Mouse (Mus musculus) neural tube, embryonic 14.5 days (tissue): Measurements from ENCODE around the gene Dlx4. TPM values are rescaled to one million over a fixed set of nuclear protein-coding genes. Genes with fewer than 3 reads are reported as not detected.

Source experiments
- ATAC-seq: fragments of 200-750 bp; cut with Nextera tagmentation; 2 replicates; pipeline ENCODE4 v1.8.0; 2017; ENCODE audit warnings: low read depth, mild to moderate bottlenecking, moderate TSS enrichment, moderate library complexity
- H3K27ac ChIP-seq: fragments of 300-500 bp; sonication (generic); 2 replicates; pipeline ENCODE4 v1.5.1; 2014; ENCODE audit warnings: low read depth, mild to moderate bottlenecking, control low read depth, low read length, moderate library complexity, mixed read lengths
- H3K27me3 ChIP-seq: fragments of 300-500 bp; sonication (generic); 2 replicates; pipeline ENCODE4 v1.6.1; 2014; ENCODE audit warnings: low read length; ENCODE audit not compliant: control insufficient read depth, insufficient read depth
- H3K36me3 ChIP-seq: fragments of 300-500 bp; sonication (generic); 2 replicates; pipeline ENCODE4 v1.6.1; 2014; ENCODE audit warnings: low read length, mixed read lengths; ENCODE audit not compliant: control insufficient read depth, insufficient read depth
- H3K4me1 ChIP-seq: fragments of 300-500 bp; sonication (generic); 2 replicates; pipeline ENCODE4 v1.6.1; 2014; ENCODE audit warnings: low read length; ENCODE audit not compliant: control insufficient read depth, insufficient read depth
- H3K4me2 ChIP-seq: fragments of 300-500 bp; sonication (generic); 2 replicates; pipeline ENCODE4 v1.6.1; 2014; ENCODE audit warnings: mild to moderate bottlenecking, low read depth, low read length, control low read depth
- H3K4me3 ChIP-seq: fragments of 300-500 bp; sonication (generic); 2 replicates; pipeline ENCODE4 v1.5.1; 2014; ENCODE audit warnings: low read depth, low read length, control low read depth, mixed read lengths
- H3K9ac ChIP-seq: fragments of 300-500 bp; sonication (generic); replicated peaks from 2 replicates; pipeline ENCODE4 v1.6.1; 2014; ENCODE audit warnings: low read depth, mild to moderate bottlenecking, control low read depth, low read length, mixed read lengths
- H3K9me3 ChIP-seq: fragments of 300-500 bp; sonication (generic); 2 replicates; pipeline ENCODE4 v1.6.1; 2016; ENCODE audit warnings: low read length; ENCODE audit not compliant: control insufficient read depth
- WGBS: fragments of 180-500 bp; shearing (Covaris S2); extraction: QIAGEN DNeasy Blood & Tissue Kit; methylation state at CpG from one replicate; pipeline ENCODE4 v1.1.7; 2014; 5-methylcytosine and 5-hydroxymethylcytosine counted together
- polyA plus RNA-seq: library from polyadenylated mRNA; unstranded; fragments of >200 nt; fragmentation: Nextera tagmentation; extraction: Ambion mirVana; gene quantifications from 2 replicates; pipeline ENCODE4 v1.2.1, GENCODE M21; 2014

The Dlx4 gene
- polyA plus RNA-seq, 1 experiment from 2014 or later = not detected

DNA sequence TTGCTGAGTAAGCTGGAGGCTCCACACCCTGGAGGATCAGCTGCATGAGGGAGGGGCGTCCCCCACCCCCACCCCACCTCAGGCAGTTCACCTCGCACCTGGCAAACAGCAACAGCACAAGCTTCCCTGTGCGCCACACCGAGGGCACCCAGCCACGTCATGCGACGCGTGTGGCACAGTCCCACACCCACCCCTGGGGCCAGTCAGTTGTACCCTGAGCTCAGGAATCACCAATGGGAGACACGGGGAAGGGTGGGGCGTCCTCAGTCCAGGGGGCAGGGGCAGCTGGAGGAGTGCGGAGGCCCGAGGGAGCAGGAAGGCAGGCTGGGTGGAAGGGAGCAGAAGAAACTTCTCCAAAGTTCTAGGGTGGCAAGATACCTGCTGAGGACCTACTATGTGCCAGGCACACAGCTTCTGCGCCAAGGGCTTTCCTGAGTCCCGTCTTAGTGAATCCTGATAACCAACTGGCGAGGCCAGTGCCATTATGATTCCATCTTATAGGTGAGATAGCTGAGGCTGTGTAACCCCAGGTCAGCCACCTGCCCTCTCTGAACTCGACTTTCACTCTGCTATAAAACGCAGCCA, 15.3 kb downstream of the Dlx4 start:
- H3K4me1 ChIP-seq = 0 out of 2 replicates have a peak, but pooled peaks cover 6% of the 10 kb centered on the region
- H3K4me2 ChIP-seq = no peak overlapping the region
- no peaks in the 10 kb centered on the region for H3K9me3 ChIP-seq
- peaks cover under 1% of the 10 kb centered on the region; the same call in 1 of the 2 replicates for H3K27me3 ChIP-seq
- no peak overlapping the region for H3K4me3 ChIP-seq
- no peaks in the 10 kb centered on the region for H3K36me3 ChIP-seq
- H3K9ac ChIP-seq = no peak overlapping the region
- WGBS = 79% methylated on average over 17 of the region's 17 CpGs
- no peak overlapping the region for H3K27ac ChIP-seq
- no peak for ATAC-seq

DNA sequence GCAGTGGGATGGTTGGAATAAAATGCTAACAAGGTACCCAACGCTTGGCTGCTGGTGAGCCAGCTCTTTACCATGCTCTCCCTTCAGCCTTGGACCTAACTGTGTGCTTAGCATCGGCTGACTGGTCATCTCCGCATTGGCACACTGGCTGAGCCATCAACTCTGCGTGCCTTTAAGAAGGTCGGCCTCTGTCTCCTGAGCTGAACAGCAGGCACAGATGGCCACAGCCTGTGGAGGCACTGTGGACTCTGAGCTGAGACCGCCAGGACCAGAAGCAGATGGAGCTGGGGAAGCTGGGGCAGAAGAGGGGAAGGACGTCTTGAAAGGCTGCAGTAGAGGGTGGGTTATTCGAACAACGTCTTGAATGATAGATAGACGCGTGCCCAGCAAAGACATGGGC, 17.7 kb downstream of the Dlx4 start:
- Histone ChIP-seq H3K4me2 (no peak overlapping the region), H3K27me3 (peaks cover 15% of the 10 kb centered on the region), H3K9me3 (no peaks in the 10 kb centered on the region), H3K4me1 (0 out of 2 replicates have a peak, but pooled peaks cover 6% of the 10 kb centered on the region), H3K9ac (no peak overlapping the region), H3K4me3 (no peak overlapping the region), H3K27ac (no peak overlapping the region), H3K36me3 (no peaks in the 10 kb centered on the region)
- 49% methylated on average over 11 of the region's 11 CpGs for WGBS
- no peak for ATAC-seq

DNA sequence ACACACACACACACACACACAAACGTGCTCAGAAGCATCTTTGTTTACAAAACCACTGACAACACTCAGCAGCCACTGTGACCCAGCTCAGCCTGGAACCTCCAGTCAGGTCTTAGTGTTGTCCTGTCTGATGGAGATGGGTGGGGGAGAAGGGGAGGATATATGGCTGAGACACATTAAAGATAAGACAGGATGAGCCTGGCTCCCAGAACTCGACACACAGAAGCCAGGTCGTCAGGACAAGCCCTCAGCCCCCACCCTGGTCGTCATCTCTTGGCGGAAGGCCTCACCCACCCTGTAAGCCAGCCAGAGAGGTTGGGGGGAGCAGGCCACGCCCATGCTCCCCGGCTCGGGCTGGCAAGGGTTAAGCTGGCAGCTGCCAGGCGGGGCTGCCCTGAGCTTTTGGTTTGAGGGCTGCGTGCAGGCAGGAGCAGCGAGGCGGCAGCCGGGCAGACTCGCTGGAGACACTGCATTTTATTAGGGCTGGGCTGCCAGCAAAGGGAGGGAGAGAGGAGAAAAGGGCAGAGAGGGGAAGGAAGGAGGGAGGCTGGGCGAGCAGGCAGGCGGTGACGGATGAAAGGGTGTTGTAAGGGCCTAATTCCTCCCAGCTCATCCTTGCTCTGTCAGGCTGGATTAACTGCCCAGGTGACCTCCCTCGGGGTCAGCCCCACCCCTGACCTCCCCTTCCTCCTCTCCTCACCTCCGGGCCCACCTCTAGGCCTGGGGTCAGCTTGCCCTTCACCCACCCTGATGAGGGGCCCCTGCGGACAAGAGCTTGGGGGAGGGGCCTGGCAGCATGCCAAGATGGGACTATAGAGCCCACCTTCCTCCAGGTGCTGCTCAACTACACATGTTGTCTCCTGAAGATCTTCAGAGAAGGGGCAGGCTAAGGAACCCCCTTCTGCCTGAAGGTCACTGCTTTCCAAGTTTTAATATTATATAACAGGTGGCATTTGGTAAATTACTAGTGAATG, 19.5 kb downstream of the Dlx4 start:
- H3K4me1 ChIP-seq = 0 out of 2 replicates have a peak, but pooled peaks cover 6% of the 10 kb centered on the region
- H3K4me3 ChIP-seq = no peak overlapping the region
- H3K27ac ChIP-seq = no peak overlapping the region
- H3K36me3 ChIP-seq = no peaks in the 10 kb centered on the region
- peak overlapping the region; percentile 32; the same call in 1 of the 2 replicates for H3K9ac ChIP-seq
- H3K9me3 ChIP-seq = no peaks in the 10 kb centered on the region
- H3K4me2 ChIP-seq = peak overlapping the region; percentile 35
- peak; percentile 56; the same call in 1 of the 2 replicates for ATAC-seq
- H3K27me3 ChIP-seq = peaks cover 30% of the 10 kb centered on the region
- under 1% methylated on average over 20 of the region's 20 CpGs for WGBS

DNA sequence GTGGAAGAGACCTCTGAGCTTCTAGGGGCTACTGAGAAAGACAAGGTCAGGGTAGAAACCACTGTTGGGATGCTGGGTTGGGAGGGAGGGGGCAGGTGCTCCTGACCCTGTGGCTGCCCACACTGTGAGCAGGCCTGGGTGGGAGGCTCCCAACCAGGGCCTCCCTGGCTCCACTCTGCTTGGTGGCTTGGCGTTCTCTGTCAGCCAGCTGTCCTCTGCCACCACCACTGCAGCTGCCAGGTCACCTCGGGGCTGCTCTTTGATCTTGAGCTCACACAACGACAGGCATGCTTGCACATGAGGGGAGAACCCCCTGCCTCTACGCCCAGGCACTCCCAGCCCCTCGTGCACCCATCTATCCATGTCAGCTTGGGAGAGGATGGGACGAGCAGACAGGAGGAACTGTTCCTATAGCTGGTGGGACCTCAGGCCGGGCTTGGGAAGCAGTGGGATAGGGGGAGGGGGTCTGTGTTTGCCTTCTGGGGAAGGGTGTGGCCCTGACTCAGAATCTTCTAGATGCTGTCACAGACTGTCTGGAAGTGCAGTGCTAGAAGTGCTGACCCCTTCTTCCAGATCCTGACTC, 20.6 kb downstream of the Dlx4 start:
- no peak overlapping the region for H3K27ac ChIP-seq
- no peak for ATAC-seq
- H3K4me2 ChIP-seq = no peak overlapping the region
- H3K9me3 ChIP-seq = no peaks in the 10 kb centered on the region
- H3K4me3 ChIP-seq = no peak overlapping the region
- WGBS = 25% methylated on average over 7 of the region's 7 CpGs
- peaks cover 10% of the 10 kb centered on the region; the same call in 1 of the 2 replicates for H3K4me1 ChIP-seq
- H3K27me3 ChIP-seq = peaks cover 30% of the 10 kb centered on the region
- H3K36me3 ChIP-seq = no peaks in the 10 kb centered on the region
- no peak overlapping the region for H3K9ac ChIP-seq

DNA sequence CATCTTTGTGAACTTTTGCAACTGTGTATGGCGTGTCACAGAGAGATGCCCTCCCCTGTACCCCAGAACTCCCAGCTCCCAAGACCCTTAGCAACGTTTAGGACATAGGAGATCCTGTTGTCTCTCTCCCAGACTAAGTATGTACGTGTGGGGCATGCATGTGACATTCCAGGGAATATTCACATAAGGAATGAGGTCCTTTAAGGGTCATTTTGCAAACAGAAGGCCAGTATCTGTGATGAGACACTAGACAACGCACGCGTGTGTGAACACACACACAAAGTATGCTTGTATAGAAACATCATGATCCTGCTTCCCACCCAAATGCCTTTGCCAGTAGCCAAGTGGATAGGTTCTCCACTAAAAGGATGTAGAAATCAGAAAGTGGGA, 24.0 kb downstream of the Dlx4 start:
- no peak overlapping the region for H3K4me3 ChIP-seq
- WGBS = 28% methylated on average over 6 of the region's 6 CpGs
- H3K27me3 ChIP-seq = peaks cover 49% of the 10 kb centered on the region

DNA sequence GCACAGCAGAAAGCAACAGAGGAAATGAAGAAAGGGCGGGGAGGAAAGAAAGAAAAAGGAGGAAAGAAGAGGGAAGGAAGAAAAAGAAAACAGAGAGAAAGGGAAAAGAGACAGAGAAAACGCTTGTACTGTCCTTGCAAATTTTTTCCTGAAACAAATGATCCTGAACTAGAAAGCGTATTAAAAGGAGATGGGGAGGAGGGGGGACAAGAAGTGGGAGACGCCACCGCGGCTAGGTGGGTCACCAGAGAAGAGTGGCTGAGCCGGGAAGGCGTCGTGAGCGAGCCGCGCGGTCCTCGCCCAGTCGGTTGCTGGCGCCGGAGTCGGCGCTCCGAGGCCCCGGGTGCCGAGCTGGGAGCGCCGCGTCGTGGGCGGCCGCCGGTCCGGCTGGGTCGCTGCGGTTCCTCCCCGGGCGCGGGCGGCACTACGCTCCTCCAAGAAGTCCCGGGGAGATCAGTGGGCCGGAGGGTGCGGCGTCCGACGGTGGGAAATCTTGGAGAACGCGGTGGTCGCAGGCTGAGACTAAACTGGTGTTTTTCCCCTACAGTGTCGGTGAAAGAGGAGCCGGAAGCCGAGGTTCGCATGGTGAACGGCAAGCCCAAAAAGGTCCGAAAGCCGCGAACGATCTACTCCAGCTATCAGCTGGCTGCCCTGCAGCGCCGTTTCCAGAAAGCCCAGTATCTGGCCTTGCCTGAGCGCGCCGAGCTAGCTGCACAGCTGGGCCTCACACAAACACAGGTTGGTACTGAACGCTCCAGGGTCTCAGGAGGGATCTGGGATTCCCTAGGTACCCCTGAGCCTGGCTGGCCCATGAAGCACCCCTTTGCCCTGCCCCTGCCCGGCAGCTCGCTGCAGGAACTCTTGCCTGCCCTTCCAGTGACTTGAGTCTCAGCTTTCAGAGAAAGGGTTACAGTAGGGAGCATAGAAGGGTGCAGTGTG, 24.6 kb downstream of the Dlx4 start:
- Histone ChIP-seq H3K4me3 (peak overlapping the region; percentile 15; the same call in 1 of the 2 replicates), H3K36me3 (no peaks in the 10 kb centered on the region), H3K9ac (0 out of 2 replicates have a peak overlapping the region, but pooled peaks have one; percentile 16), H3K9me3 (no peaks in the 10 kb centered on the region), H3K27ac (no peak overlapping the region), H3K4me2 (peak overlapping the region; percentile 27), H3K4me1 (peaks cover 11% of the 10 kb centered on the region; the same call in 1 of the 2 replicates), H3K27me3 (peaks cover 49% of the 10 kb centered on the region)
- WGBS = under 1% methylated on average over 63 of the region's 63 CpGs
- ATAC-seq = no peak

More for the DNA sequence above, 24.0 kb downstream of the Dlx4 start:
- Histone ChIP-seq H3K4me1 (peaks cover 16% of the 10 kb centered on the region; the same call in 1 of the 2 replicates), H3K9ac (no peak overlapping the region), H3K27ac (no peak overlapping the region), H3K36me3 (no peaks in the 10 kb centered on the region), H3K4me2 (no peak overlapping the region), H3K9me3 (no peaks in the 10 kb centered on the region)
- ATAC-seq = no peak

DNA sequence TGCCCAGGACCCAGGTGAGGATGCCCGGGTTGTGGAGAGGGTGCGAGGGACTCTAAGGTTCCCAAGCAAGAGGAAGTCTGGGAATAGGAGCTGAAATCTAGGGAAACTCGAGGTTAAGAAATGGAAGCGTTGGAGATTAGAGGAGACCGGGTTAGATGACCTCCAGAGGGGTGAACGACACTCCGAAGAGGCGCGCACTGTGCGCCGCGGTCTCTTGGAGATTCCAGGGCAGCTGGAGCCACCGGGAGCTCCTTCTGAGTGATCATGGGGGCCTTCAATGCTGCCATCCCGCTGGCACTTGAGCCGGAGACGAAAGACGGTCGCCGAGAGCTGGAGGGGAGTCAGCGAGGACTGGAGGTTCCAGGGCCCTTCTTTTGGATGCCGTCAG, 25.4 kb downstream of the Dlx4 start:
- no peaks in the 10 kb centered on the region for H3K36me3 ChIP-seq

DNA sequence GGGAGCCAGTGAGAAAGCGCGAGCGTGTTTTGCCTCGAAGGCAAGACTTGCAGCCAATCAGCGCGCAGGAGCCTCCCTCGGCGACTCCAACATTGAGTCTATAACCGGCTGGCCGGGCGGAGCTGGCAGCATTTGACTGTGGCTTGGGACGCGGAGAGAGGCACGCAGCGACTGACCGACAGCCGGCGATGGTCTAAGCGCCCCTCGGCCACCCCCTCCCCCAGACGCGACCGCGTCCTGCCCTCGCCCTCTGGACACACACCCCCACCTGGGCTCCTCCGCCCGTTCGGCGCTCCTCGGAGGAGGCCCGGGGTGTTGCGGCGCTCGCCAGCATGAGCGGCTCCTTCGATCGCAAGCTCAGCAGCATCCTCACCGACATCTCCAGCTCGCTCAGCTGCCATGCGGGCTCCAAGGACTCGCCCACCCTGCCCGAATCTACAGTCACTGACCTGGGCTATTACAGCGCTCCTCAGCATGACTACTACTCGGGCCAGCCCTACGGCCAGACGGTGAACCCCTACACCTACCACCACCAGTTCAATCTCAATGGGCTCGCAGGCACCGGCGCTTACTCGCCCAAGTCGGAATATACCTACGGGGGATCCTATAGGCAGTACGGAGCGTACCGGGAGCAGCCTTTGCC, 26.0 kb downstream of the Dlx4 start, which contains the start of gene Dlx3:
TSS of gene Dlx3 (plus strand) at position 130 of the 643 bp plus-strand sequence.
- H3K27me3 ChIP-seq = peaks cover 44% of the 10 kb centered on the region
- H3K27ac ChIP-seq = no peak within 1 kb of the TSS
- peak within 1 kb of the TSS; percentile 72 for H3K4me2 ChIP-seq
- WGBS = under 1% methylated on average over 52 of the region's 55 CpGs
- no peaks in the 10 kb centered on the region for H3K9me3 ChIP-seq
- H3K36me3 ChIP-seq = no peaks in the 10 kb centered on the region
- peak within 1 kb of the TSS; percentile 34 for H3K4me3 ChIP-seq
- H3K4me1 ChIP-seq = peaks cover 9% of the 10 kb centered on the region; the same call in 1 of the 2 replicates
- peak within 1 kb of the TSS; percentile 34; the same call in 1 of the 2 replicates for H3K9ac ChIP-seq
- 0 out of 2 replicates have a peak, but pooled peaks have one; percentile 39 for ATAC-seq

More for the DNA sequence above, 25.4 kb downstream of the Dlx4 start:
- under 1% methylated on average over 21 of the region's 21 CpGs for WGBS
- H3K27me3 ChIP-seq = peaks cover 46% of the 10 kb centered on the region
- peak overlapping the region; percentile 72 for H3K4me2 ChIP-seq
- H3K4me1 ChIP-seq = peaks cover 9% of the 10 kb centered on the region; the same call in 1 of the 2 replicates
- no peak for ATAC-seq
- peak overlapping the region; percentile 34 for H3K4me3 ChIP-seq
- no peaks in the 10 kb centered on the region for H3K9me3 ChIP-seq
- H3K9ac ChIP-seq = no peak overlapping the region
- H3K27ac ChIP-seq = no peak overlapping the region
